Mouse (Mus musculus) E14TG2a.4 (cell line): ENCODE results near the gene Megf11.

ENCODE experiments used
- CTCF ChIP-seq: conservative IDR thresholded peaks from 2 replicates; pipeline ENCODE4 v1.5.1; 2014; ENCODE audit warnings: low read length
- NANOG ChIP-seq: IDR thresholded peaks from 2 replicates; pipeline ENCODE4 v1.6.1; 2014; ENCODE audit warnings: borderline replicate concordance, low read length, mixed read lengths

DNA sequence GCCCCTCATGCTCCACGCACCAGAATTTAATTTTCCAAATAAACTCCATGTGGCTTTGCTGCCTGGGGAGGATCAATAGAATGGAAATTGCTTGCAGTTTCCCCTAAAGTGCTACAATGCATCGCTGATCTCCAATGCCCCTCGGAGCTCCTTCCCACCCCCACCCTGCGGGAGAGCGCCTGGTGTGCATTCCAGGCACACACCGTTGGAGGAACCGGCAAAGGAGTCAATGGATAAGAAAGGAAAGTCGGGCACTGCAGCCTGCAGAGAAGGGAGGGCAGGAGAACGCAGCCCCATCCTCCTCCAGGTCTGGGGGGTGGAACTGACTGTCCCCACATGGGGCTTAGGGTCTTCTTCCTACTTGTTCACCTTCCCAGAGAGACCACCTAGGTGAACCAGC lies 70.5 kb downstream of the Megf11 start:
- no peak for TF ChIP-seq CTCF
- TF ChIP-seq NANOG: no peak
